Mouse (Mus musculus) layer of hippocampus, postnatal 14 days (tissue): ENCODE measurements around the gene Tmem169. TPM values are rescaled to one million over a fixed set of nuclear protein-coding genes. Genes with fewer than 3 reads are reported as not detected.
"Not testable (repeated sequence)": the region's sequence is repeated elsewhere in the genome, so short reads cannot be mapped to it uniquely, and the experiment has no call there.

Source experiments
- DNase-seq, 2 experiments: peaks; one replicate each; pipeline ENCODE4 v3.0.0; 2021 to 2022; ENCODE audit warnings: low spot score in 2 of 2, mixed read lengths in 1 of 2
- long read RNA-seq, 2 experiments: library from polyadenylated mRNA; stranded (forward); transcript quantifications; one replicate each; pipeline ENCODE4 v2.0.0; 2021
- total RNA-seq, 2 experiments: library from RNA; stranded (reverse); gene quantifications; 2 replicates each; pipeline ENCODE4 v1.2.3; 2021

The Tmem169 gene
- total RNA-seq, result 10 to 100 TPM; 25.5 to 26.1 TPM
- long read RNA-seq, experiment 1, transcript Tmem169-201 (3 exons, 2,928 nt), result major isoform, 10 of 20 reads
- long read RNA-seq, experiment 1, partial matches to known transcripts, result 2 of 20 reads
- long read RNA-seq, experiment 1, other reads (novel, unspliced or antisense), result 5 of 20 reads
- long read RNA-seq, experiment 2, transcript Tmem169-202 (4 exons, 697 nt), result minor isoform, 5 of 37 reads
- long read RNA-seq, experiment 2, transcript Tmem169-201 (3 exons, 2,928 nt), result major isoform, 19 of 37 reads
- long read RNA-seq, experiment 2, partial matches to known transcripts, result 0 of 37 reads
- long read RNA-seq, experiment 2, other reads (novel, unspliced or antisense), result 13 of 37 reads

DNA sequence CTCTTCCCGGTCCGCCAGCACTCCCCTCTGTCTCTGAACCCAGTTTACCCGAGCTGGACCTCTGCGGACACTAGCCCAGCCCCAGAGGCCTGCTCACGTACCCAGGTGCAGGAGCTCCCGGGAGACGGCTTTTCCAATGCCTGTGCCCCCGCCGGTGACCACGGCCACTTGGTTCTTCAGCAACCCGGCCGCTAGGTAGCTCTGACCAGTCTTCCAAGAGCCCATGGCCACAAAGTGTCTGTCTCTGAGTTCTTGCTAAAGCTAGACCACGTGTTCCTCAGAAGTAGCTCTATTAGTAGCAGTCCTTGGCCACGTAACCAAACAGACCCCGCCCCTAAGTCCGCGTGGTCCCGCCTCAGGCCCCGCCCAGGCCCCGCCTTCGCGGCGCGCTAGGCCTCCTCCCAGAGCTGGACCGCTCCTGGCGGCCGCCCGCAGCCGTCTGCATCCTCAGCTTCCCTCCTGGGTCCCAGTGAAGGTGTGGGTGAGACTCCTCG, at the start of gene Tmem169, which contains the start of gene Pecr:
Gene Tmem169, plus strand, starts transcription at position 378 of the 494 bp plus-strand sequence.
Gene Pecr, minus strand, starts transcription at position 323 of the 494 bp plus-strand sequence.
- DNase-seq, result peak; percentile 84 to 93

DNA sequence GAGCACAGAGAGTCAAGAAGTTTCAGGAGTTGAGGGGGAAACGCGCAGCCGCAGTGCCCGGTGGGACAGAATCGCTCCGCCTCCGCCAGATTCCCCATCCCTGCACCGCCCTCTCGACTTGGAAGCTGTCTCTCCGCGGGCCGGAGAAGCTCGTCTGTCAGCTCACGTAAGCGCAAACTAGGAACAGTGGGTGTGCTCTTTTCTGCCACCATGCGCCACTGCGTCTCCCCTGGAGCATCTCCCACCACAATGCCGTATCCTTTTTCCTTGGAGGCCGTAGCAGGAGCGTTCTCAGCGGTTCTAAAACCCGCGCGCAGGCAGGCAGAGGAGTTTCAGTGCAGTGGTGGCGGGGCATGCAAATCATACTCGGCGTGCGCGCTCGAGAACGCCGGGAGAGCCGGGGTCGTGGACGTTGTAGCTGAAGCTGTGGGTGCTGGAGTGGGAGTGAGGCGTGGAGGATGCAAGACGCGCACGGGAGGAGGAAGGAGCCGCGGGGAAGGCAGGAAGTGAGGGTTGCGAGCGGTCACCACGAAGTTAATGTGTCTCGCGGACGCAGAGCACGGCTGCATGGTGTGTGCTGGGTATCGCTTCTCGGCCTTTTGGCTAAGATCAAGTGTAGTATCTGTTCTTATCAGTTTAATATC, 47.7 kb upstream of the Tmem169 start:
- peak; percentile 71 to 78 for DNase-seq

DNA sequence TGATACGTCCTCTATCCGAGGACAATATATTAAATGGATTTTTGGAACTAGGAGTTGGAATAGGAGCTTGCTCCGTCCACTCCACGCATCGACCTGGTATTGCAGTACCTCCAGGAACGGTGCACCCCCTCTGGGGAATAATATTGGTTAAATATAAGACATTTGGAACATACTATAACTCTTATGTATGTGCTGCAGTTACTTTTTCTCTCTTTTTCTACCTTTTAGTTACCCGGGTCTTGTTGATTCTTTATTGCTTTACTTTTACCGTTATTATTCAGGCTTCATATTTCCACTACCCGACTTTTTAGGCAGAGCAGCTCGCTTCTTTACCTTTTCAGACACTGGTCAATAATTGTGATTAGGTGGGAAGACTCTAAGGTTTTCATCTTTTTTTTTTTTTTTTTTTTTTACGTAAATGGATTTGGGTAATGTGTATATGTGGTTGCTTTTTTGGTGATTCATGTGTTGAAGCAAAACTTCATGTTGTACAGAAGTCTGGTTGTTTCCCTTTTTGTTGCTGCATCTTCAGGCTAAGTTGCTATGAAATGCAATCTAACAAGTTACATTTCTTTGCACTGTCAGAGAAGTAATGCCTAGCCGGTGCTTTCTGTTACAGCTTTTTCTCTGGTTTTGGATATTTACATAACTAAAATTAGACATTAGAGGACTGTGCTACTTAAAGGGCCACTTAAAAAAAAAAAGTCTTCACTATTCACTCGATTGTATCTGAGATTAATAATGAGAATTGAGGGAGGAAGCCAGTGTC, 47.0 kb upstream of the Tmem169 start:
- DNase-seq, result no peak

DNA sequence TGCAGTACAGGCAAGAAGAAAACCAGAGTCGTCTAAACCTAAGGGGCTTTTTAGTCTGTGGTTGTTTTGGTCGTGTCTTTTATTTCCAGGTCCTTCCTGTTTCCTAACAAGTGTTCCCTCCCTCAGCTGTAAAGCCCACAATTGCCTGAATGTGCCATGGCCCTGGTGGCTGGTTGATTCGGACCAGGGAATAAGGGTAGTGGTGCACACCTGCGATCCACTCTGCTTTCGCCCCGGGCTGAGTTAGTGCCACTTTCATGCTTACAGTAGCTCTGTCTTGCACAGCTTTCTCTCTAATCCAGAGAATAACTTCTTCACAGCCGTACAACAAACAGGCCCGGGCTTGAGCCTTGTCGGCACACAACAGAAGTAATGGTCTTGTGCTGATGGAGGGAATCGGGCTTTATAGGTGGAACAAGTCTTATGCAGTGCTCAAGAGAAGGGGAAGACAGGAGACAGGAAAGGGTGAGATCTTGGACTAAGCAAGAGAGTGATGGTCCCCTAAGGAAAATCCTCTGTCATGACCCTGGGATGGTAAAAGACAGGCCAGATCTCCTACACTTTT, 46.1 kb upstream of the Tmem169 start:
- no peak for DNase-seq

DNA sequence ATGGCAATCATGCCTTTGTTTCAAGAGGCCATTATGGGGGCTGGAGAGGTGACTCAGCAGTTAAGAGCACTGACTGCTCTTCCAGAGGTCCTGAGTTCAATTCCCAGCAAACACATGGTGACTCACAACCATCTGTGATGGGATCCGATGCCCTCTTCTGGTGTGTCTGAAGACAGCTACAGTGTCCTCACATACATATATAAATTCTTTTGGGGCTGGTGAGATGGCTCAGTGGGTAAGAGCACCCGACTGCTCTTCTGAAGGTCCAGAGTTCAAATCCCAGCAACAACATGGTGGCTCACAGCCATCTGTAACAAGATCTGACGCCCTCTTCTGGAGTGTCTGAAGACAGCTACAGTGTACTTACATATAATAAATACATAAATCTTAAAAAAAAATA, 45.1 kb upstream of the Tmem169 start:
- DNase-seq, result not testable (repeated sequence)

DNA sequence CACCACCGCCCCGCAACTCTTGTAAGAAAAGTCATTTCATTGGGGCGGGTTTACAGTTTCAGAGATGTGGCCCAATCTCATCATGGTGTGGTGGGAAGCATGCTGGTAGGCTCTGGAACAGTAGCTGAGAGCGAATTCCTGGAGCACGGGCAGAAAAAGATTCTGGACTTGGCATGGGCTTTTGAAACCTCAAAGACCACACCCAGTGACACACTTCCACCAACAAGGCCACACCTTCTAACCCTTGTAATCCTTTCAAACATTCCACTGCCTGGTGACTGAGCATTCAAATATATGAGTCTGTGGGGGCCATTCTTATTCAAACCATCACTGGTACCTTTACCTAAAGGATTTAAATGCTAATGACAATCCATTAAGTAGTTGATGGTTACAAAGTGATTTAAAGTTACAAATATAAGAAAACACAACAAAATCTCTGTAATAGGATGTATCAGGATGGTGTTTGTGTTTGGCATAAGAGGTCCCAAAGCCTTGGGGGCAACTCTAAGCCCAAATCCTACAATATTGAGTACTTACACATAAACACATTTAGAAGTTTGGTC, 41.5 kb upstream of the Tmem169 start:
- DNase-seq, result no peak

DNA sequence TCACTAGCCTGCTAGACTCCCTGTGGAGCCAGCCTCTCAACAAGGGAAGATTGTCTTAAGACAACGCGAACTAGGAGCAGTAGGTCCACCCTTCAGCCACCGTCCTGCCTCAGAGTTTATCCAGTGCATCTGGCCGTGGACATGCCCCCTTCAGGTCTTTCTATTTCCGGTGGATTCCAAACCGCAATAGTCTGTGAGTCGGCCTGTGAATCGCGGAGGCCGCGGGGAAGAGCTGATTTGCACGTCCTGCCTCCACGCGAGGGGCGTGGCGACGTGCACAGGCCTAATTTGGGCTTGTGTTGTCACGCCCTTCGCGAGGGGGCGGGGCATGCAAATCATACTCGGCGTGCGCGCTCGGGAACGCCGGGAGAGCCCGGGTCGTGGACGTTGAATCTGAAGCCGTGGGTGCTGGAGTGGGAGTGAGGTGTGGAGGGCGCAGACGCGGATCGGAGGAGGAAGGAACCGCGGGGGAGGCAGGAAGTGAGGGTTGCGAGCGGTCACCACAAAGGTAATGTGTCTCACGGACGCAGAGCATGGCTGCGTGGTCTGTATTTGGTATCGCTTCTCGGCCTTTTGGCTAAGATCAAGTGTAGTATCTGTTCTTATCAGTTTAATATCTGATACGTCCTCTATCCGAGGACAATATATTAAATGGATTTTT, 40.4 kb upstream of the Tmem169 start:
- DNase-seq, result peak; percentile 95 to 96

DNA sequence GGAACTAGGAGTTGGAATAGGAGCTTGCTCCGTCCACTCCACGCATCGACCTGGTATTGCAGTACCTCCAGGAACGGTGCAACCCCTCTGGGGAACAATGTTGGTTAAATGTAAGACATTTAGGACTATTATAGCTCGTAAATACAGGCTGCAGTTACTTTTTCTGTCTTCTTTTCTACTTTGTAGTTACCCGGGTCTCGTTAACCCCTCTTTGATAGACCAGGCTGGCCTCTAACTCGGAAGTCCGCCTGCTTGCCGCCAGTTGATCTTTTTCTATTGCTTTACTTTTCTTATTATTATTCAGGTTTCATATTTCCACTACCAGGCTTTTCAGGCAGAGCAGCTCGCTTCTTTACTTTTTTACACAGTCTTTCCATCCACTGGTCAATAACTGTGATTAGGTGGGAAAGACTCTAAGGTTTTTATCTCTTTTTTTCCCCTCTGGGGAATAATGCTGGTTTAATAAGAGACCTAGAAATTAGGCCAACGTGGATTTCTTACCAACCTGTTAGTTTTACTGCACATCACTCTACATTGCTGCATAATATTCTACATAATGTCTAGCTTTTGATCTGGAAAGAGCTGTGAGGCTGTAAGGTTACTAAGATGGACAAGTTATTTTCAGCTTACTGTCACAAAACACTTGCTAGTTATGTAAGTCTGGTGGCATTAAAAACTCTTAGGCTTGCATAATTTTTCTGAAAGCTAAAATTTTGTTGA, 39.7 kb upstream of the Tmem169 start:
- no peak for DNase-seq

DNA sequence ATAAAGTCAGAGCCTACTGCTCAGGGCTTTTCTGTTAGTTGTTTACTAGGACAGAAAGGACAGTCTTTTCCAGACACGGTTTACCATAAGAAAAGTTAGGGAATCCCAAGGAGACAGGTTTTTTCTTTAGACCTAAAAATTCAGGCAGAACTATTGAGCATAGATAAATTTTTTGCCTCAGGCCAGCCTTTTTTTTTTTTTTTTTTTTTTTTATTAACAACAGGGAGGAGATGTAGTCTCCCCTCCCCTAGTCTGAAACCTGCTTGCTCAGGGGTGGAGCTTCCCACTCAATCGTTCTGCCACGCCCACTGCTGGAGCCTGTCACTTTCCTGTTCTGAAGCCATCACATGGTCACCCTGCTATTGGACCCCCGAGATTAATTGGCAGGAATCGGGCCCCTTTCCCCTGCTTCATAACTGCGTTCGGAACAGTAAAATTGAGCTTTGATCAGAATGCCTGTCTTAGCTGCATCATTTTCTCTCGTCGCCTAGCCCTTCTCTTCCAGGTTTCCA, 35.9 kb upstream of the Tmem169 start:
- not testable (repeated sequence) for DNase-seq

DNA sequence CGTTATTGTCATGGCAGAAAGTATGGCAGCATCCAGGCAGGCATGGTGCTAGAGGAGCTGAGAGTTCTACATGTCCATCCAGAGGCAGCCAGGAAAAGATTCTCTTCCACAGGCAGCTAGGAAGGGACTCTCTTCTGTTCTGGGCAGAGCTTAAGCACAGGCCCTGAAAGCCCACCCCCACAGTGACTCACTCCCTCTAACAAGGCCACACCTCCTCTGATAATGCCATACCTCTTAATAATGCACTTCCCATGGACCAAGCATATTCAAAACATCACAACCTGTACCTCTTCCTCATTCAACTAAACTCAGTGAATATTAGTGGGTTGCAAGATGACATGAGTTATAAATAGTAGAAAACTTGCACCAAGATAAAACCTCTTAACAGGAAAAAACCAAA, 32.4 kb upstream of the Tmem169 start:
- no peak for DNase-seq

DNA sequence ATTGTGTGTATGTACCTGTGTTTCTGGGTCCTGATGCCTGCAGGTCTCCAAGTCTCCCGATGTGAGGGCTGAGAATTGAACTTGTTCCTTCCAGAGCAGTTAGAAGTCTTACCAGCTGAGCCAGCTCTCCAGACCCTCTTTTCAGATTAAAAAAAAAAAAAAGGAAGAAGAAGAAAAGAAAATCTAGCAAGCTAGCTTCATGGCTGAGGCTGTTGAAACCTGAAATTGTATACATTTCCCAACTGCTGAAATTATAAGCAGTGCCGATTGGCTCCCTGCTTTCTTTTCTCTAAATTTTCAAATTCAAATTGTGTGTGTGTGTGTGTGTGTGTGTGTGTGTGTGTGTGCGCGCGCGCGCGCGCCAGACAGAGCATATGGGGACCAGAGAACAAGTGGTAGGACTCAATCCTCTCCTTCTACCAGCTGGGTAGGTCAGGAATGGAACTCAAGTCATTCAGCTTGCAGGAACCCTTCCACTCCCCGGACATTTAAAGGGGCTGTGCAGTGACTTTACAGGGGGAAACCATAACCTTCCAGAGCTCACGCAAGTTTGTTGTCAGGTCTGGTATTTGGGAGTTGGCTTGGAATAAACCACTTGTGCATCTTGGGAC, 30.2 kb upstream of the Tmem169 start:
- peak in 1 of 2 experiments; percentile 22 for DNase-seq

DNA sequence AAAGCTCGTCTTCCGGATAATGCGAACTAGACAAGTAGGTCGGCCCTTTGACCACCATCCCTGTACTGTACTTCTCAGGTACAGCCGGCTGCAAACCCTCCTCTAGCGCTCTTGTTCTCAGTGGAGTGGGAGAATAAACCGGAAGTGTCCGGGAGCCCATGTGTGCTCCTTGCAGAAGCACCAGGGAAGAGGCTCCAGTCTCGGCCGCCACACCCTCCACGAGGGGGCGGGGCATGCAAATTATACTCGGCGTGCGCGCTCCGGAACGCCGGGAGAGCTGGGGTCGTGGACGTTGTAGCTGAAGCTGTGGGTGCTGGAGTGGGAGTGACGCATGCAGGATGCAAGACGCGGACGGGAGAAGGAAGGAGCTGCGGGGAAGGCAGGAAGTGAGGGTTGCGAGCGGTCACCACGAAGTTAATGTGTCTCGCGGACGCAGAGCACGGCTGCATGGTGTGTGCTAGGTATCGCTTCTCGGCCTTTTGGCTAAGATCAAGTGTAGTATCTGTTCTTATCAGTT, 29.6 kb upstream of the Tmem169 start:
- DNase-seq, result peak; percentile 80 to 82

DNA sequence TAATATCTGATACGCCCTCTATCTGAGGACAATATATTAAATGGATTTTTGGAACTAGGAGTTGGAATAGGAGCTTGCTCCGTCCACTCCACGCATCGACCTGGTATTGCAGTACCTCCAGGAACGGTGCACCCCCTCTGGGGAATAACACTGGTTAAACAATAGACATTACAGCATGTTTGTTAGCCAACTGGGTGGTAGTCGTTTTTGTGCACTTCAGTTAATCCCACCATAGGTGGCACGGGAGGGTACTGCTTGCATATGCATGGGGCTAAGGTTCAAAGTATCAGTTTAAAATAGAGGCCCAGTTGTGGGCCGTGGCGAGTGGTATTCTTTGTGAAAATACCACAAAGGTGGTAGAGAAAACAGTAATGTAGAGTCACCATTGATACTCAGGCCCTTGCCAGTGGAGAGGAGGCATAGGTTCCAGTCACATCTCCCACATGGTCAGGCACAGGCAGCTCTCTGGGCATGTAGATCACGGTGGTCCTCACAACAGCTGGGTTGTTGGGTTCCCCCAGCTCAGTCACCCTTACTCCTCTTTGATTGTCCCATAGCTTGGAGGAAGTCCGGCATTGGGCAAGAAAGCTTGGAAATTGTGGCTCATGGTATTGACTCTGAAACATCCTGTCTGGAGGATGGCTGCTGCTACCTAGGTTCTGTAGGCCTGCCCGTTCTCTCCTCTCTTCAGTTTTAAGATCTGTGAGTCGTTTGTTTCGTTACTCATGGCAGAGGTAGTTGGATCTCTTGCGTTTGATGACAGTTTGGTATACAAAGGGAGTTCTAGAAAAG, 28.9 kb upstream of the Tmem169 start:
- DNase-seq, result peak; percentile 46 to 58

DNA sequence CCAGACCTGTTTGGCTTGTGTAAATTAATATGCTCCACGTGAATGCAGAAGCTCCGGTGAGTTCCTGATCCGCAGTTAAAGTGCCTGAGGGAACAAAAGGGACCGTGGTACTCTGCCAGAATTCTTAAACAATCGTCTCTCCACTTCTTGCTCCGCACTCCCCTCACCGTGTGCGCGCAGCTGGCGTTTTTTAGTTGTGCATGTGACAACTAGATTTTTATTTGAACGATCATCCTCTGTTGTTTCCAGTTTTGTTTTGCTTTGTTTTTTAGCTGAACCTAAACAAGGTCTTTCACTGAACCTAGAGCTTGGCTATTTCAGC, 28.4 kb upstream of the Tmem169 start:
- no peak for DNase-seq

DNA sequence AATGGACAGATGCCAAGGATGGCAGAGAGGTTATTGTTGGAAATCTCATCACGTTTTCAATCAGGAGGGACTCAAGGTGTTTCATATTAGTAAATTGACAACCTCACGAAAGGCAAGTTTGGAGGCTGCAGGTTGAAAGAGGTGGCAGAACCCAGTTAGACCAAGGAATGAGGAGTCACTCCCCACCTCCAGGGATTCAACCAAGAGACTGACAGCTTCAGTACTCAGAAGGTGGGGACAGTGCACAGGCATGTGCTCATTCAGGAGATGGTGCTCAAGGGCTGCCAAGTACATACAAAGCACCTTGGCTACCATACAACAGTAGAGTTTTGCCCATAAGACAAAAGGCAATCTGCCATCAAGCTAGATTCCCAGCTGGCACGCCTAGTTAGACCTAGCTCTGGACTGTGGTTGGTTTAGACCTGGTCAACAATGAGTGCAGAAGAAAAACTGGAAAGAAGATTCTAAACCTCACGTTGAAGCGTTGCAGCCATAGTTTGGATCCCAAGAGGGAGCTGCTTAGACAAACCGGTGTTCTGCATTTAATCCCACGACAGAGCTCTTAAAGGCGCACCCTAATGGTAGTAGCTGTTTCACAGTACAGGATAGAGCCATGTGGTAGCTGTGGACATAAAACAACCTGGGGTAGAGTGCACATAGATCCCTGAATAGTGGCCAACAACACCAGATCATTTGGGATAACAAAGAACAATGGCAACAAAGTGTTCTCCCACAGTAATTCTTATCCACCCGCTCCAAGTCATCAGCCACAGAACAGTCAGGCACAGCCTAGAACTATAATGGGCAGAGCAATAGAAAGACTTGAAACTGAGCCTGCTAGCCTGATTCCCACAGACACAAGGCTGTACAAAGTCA, 27.6 kb upstream of the Tmem169 start:
- no peak for DNase-seq

DNA sequence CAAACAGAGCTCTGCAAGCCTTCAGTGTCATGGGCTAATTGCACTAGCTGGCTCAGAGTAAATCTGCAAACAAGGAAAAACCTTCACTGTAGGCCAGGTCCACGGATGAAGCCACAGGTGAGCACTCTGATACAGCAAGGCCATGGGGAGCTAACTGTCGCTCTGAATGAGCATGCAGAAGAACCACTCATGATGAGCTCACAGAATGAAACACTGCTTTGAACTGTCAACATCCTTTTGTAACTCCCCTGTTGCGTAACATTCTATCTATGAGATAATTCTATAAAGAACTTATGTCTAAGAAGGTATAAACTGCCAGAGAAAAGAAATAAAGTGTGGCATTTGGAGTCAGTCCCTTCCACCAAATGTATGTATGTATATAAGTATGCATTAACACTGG, 21.1 kb upstream of the Tmem169 start:
- no peak for DNase-seq

DNA sequence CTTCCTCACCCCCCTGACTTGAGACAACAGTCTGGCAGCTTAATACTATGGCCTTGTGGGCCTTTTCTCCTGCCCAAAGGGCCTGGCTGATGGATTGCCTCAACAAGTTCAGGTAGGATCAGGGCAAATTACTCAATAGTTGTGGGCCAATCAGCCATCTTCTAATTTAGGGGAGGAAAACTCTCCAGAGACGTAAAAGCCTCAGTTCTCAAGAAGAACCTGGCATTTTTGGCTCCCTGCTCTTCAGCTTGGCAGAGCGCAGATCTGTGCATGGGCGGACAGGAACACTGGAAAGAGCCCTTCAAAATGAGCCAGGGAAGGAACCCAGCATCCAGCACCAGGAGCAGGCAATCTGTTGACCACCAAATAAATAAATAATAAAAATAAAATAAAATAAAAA, 6.1 kb upstream of the Tmem169 start:
- DNase-seq, result no peak
